In the genomic region with DNA sequence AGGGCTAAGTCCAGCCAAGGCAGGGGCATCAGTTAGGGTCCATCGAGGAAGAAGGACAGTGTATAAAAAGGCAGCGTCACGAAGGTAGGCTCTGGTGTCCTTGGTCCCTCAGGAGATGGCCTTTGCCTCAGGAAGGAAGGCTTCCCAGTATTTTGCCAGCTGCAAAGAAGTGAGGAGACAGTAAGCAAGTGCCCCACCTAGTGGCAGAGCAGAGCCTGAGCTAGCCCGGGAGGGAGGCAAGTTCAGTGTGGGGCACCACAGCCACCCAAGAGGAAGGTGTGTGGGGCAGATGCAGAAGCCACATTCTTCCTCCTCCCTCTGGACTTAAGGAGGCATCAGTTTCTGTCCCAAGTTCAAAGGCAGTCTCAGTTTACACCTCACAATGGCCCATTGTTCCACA, we compare ENCODE assay signal across 8 mouse cellular contexts. TPM values are rescaled to one million over a fixed set of nuclear protein-coding genes. Genes with fewer than 3 reads are reported as not detected.
A peak's percentile ranks its signal among the peaks of the same experiment; 100 is the strongest.
DNase-seq lines count a peak whose midpoint lies in the region; ATAC-seq lines count a peak whose summit lies in the region.

No protein-coding gene starts in this region.

- H3K4me3 ChIP-seq in neural tube, embryonic 15.5 days (replicated peaks): no peak overlapping the region

- no peak overlapping the region for H3K27ac ChIP-seq in neural tube, embryonic 15.5 days (replicated peaks)

- ATAC-seq in cerebellum, adult (ENCODE audit: insufficient number of reproducible peaks, low FRiP score, low TSS enrichment): no peak
- no peak for ATAC-seq in neural tube, embryonic 15.5 days (ENCODE audit: low FRiP score)

- H3K4me1 ChIP-seq in neural tube, embryonic 15.5 days: no peaks in the 10 kb centered on the region

- 50% methylated on average over 4 of the region's 4 CpGs for WGBS in neural tube, embryonic 15.5 days

- H3K9me3 ChIP-seq in neural tube, embryonic 15.5 days (replicated peaks): no peaks in the 10 kb centered on the region

- no peaks in the 10 kb centered on the region for H3K27me3 ChIP-seq in neural tube, embryonic 15.5 days (replicated peaks)

- H3K9ac ChIP-seq in neural tube, embryonic 15.5 days (replicated peaks): no peak overlapping the region

- H3K4me2 ChIP-seq in neural tube, embryonic 15.5 days: no peak overlapping the region

- peaks cover 75% of the 10 kb centered on the region for H3K36me3 ChIP-seq in neural tube, embryonic 15.5 days

- DNase-seq in cerebellum, adult 11 months: peak; percentile 24
- DNase-seq in neural tube, embryonic 10.5 days (ENCODE audit: extremely low spot score, low spot score): peak; percentile 56
- DNase-seq in cerebellum, postnatal 14 days: peak; percentile 59 to 72
- DNase-seq in induced T-regulatory cell, adult 2 months (ENCODE audit: low read depth): peak; percentile 46
- peak; percentile 63 to 69 for DNase-seq in lung, adult 18-20 months
- peak; percentile 38 to 54 for DNase-seq in spleen, postnatal 14 days (ENCODE audit: low spot score in 2 of 2)

RNA-seq across cellular contexts. Expression of gene Snx22, which starts 18.9 kb away (rescaled TPM):
- 10.7 and 12.1 TPM in 2 replicates for polyA plus RNA-seq in neural tube, embryonic 15.5 days (2015; fragmentation: Nextera tagmentation; extraction: Ambion mirVana)

RNA-seq across cellular contexts. Expression of gene Ppib, which starts 28.4 kb away (rescaled TPM):
- polyA plus RNA-seq in neural tube, embryonic 15.5 days (2015; fragmentation: Nextera tagmentation; extraction: Ambion mirVana): 371 and 378 TPM in 2 replicates

RNA-seq across cellular contexts. Expression of gene Snx1, which starts 38.0 kb away (rescaled TPM):
- polyA plus RNA-seq in neural tube, embryonic 15.5 days (2015; fragmentation: Nextera tagmentation; extraction: Ambion mirVana): 70.4 and 80.0 TPM in 2 replicates

RNA-seq across cellular contexts. Expression of gene Ciao2a, which starts 38.0 kb away (rescaled TPM):
- 73.7 and 100 TPM in 2 replicates for polyA plus RNA-seq in neural tube, embryonic 15.5 days (2015; fragmentation: Nextera tagmentation; extraction: Ambion mirVana)
